Mouse (Mus musculus): ENCODE measurements around the gene Ajuba. TPM values are rescaled to one million over a fixed set of nuclear protein-coding genes. Genes with fewer than 3 reads are reported as not detected.
A peak's percentile ranks its signal among the peaks of the same experiment; 100 is the strongest.

Ajuba gene
- total RNA-seq, 2 experiments from 2014 or later = 0.85 TPM; not detected in 1

- ATAC-seq (replicated peaks; ENCODE audit: low FRiP score, poor library complexity, severe bottlenecking) = no peak
These were observed 17.5 kb upstream of the Ajuba start for GRCm38 (mm10) chr14:54594631-54595414.

GRCm38 (mm10) chr14:54594055-54594454, 16.7 kb upstream of the Ajuba start:
- ATAC-seq (replicated peaks; ENCODE audit: low FRiP score, poor library complexity, severe bottlenecking) = peak; percentile 56; the same call in 1 of the 2 replicates

- ATAC-seq (replicated peaks; ENCODE audit: low FRiP score, poor library complexity, severe bottlenecking) = no peak
These were observed 15.1 kb upstream of the Ajuba start for GRCm38 (mm10) chr14:54592319-54592934.

GRCm38 (mm10) chr14:54591056-54591455, 13.7 kb upstream of the Ajuba start:
- no peak for ATAC-seq (replicated peaks; ENCODE audit: low FRiP score, poor library complexity, severe bottlenecking)

GRCm38 (mm10) chr14:54583681-54584338, 6.5 kb upstream of the Ajuba start:
- ATAC-seq (replicated peaks; ENCODE audit: low FRiP score, poor library complexity, severe bottlenecking) = peak; percentile 81

GRCm38 (mm10) chr14:54582536-54582935, 5.2 kb upstream of the Ajuba start:
- ATAC-seq (replicated peaks; ENCODE audit: low FRiP score, poor library complexity, severe bottlenecking) = no peak

- no peak for ATAC-seq (replicated peaks; ENCODE audit: low FRiP score, poor library complexity, severe bottlenecking)
These were observed 2.3 kb upstream of the Ajuba start for GRCm38 (mm10) chr14:54579638-54580037.

GRCm38 (mm10) chr14:54578063-54578462, 705 bp upstream of the Ajuba start:
- 0 out of 2 replicates have a peak, but pooled peaks have one; percentile 38 for ATAC-seq (replicated peaks; ENCODE audit: low FRiP score, poor library complexity, severe bottlenecking)

GRCm38 (mm10) chr14:54576241-54577088, 893 bp downstream of the Ajuba start:
- ATAC-seq (replicated peaks; ENCODE audit: low FRiP score, poor library complexity, severe bottlenecking) = no peak

GRCm38 (mm10) chr14:54575631-54576030, 1.7 kb downstream of the Ajuba start:
- ATAC-seq (replicated peaks; ENCODE audit: low FRiP score, poor library complexity, severe bottlenecking) = no peak

GRCm38 (mm10) chr14:54575031-54575430, 2.3 kb downstream of the Ajuba start:
- ATAC-seq (replicated peaks; ENCODE audit: low FRiP score, poor library complexity, severe bottlenecking) = no peak

GRCm38 (mm10) chr14:54574253-54574652, 3.1 kb downstream of the Ajuba start:
- ATAC-seq (replicated peaks; ENCODE audit: low FRiP score, poor library complexity, severe bottlenecking) = no peak

GRCm38 (mm10) chr14:54572790-54573736, 4.3 kb downstream of the Ajuba start:
- ATAC-seq (replicated peaks; ENCODE audit: low FRiP score, poor library complexity, severe bottlenecking) = no peak

- ATAC-seq (replicated peaks; ENCODE audit: low FRiP score, poor library complexity, severe bottlenecking) = no peak
These were observed 5.2 kb downstream of the Ajuba start for GRCm38 (mm10) chr14:54572122-54572521.

- no peak for ATAC-seq (replicated peaks; ENCODE audit: low FRiP score, poor library complexity, severe bottlenecking)
These were observed 7.6 kb downstream of the Ajuba start for GRCm38 (mm10) chr14:54569451-54570392.

- ATAC-seq (replicated peaks; ENCODE audit: low FRiP score, poor library complexity, severe bottlenecking) = peak; percentile 80
These were observed 8.5 kb downstream of the Ajuba start for GRCm38 (mm10) chr14:54568694-54569414.

Measured in erythroblast, adult 5-6 weeks (primary cell).